Mouse (Mus musculus) embryonic facial prominence, embryonic 12.5 days (tissue): ENCODE data around the gene Heatr4. TPM values are rescaled to one million over a fixed set of nuclear protein-coding genes. Genes with fewer than 3 reads are reported as not detected.

Source experiments
- ATAC-seq: fragments of 200-750 bp; cut with Nextera tagmentation; 2 replicates; pipeline ENCODE4 v1.8.0; 2017; ENCODE audit not compliant: insufficient number of reproducible peaks, insufficient read depth, low FRiP score, low TSS enrichment
- H3K27ac ChIP-seq: fragments of 300-500 bp; sonication (generic); 2 replicates; pipeline ENCODE4 v1.5.1; 2016; ENCODE audit warnings: mild to moderate bottlenecking
- H3K27me3 ChIP-seq: fragments of 300-500 bp; sonication (generic); 2 replicates; pipeline ENCODE4 v1.6.1; 2016; ENCODE audit warnings: mild to moderate bottlenecking, moderate library complexity
- H3K36me3 ChIP-seq: fragments of 300-500 bp; sonication (generic); 2 replicates; pipeline ENCODE4 v1.6.1; 2016; ENCODE audit warnings: mild to moderate bottlenecking
- H3K4me1 ChIP-seq: fragments of 300-500 bp; sonication (generic); 2 replicates; pipeline ENCODE4 v1.6.1; 2016
- H3K4me2 ChIP-seq: fragments of 300-500 bp; sonication (generic); replicated peaks from 2 replicates; pipeline ENCODE4 v1.6.1; 2016; ENCODE audit warnings: mild to moderate bottlenecking, moderate library complexity
- H3K4me3 ChIP-seq: fragments of 300-500 bp; sonication (generic); 2 replicates; pipeline ENCODE4 v1.5.1; 2016; ENCODE audit warnings: mild to moderate bottlenecking
- H3K9ac ChIP-seq: fragments of 300-500 bp; sonication (generic); 2 replicates; pipeline ENCODE4 v1.6.1; 2016; ENCODE audit warnings: mild to moderate bottlenecking, moderate library complexity
- H3K9me3 ChIP-seq: fragments of 300-500 bp; sonication (generic); 2 replicates; pipeline ENCODE4 v1.6.1; 2016; ENCODE audit warnings: mild to moderate bottlenecking, moderate library complexity
- WGBS: fragments of 180-500 bp; shearing (Covaris S2); methylation state at CpG from one replicate; pipeline ENCODE4 v1.1.7; 2016; 5-methylcytosine and 5-hydroxymethylcytosine counted together
- polyA plus RNA-seq: library from polyadenylated mRNA; unstranded; fragments of >200 nt; fragmentation: Nextera tagmentation; extraction: Ambion mirVana; gene quantifications from 2 replicates; pipeline ENCODE4 v1.2.1, GENCODE M21; 2016

The Heatr4 gene
- polyA plus RNA-seq, 1 experiment from 2014 or later = not detected

- no peaks in the 10 kb centered on the region for H3K36me3 ChIP-seq
- no peak for ATAC-seq
- WGBS = 98% methylated on average over 4 of the region's 4 CpGs
These were observed 4.7 kb upstream of the Heatr4 start for GRCm38 (mm10) chr12:83989378-83989777.

DNA sequence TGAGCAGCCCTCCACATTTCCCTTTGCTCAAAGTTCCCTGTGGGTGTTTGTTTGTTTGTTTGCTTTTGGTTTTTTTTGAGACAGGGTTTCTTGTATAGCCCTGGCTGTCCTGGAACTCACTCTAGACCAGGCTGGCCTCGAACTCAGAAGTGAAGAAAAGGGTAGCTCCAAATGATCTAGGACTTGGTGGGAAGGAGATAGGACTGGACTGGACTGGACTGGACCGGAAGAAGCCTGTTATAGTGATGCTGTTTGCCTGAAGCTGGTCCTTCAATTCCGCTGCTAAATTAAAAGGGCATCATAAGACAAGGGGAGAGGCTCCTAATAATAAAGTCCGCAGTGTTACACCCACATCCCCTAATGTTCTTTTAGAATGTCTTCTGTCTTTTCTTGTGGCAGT is 3.8 kb upstream of the Heatr4 start:
- H3K4me3 ChIP-seq = peak overlapping the region; percentile 62
- H3K4me1 ChIP-seq = 0 out of 2 replicates have a peak, but pooled peaks cover 3% of the 10 kb centered on the region
- 77% methylated on average over 4 of the region's 4 CpGs for WGBS
- ATAC-seq = no peak
- H3K4me2 ChIP-seq = peak overlapping the region; percentile 54
- H3K27ac ChIP-seq = peak overlapping the region; percentile 92
- H3K36me3 ChIP-seq = no peaks in the 10 kb centered on the region
- no peaks in the 10 kb centered on the region for H3K9me3 ChIP-seq
- H3K9ac ChIP-seq = peak overlapping the region; percentile 68
- no peaks in the 10 kb centered on the region for H3K27me3 ChIP-seq

More at GRCm38 (mm10) chr12:83989378-83989777, 4.7 kb upstream of the Heatr4 start:
- H3K4me1 ChIP-seq = 0 out of 2 replicates have a peak, but pooled peaks cover 3% of the 10 kb centered on the region
- no peaks in the 10 kb centered on the region for H3K27me3 ChIP-seq
- H3K9me3 ChIP-seq = no peaks in the 10 kb centered on the region
- H3K9ac ChIP-seq = no peak overlapping the region
- H3K27ac ChIP-seq = no peak overlapping the region
- H3K4me3 ChIP-seq = no peak overlapping the region
- H3K4me2 ChIP-seq = no peak overlapping the region

GRCm38 (mm10) chr12:83987583-83988441 is 3.2 kb upstream of the Heatr4 start, which contains the start of gene Acot2:
Acot2 (plus strand) TSS chr12:83987861.
- 0 out of 2 replicates have a peak, but pooled peaks cover 3% of the 10 kb centered on the region for H3K4me1 ChIP-seq
- peak within 1 kb of the TSS; percentile 92 for H3K27ac ChIP-seq
- peak within 1 kb of the TSS; percentile 68 for H3K9ac ChIP-seq
- peak within 1 kb of the TSS; percentile 62 for H3K4me3 ChIP-seq
- no peaks in the 10 kb centered on the region for H3K27me3 ChIP-seq
- H3K9me3 ChIP-seq = no peaks in the 10 kb centered on the region
- H3K36me3 ChIP-seq = no peaks in the 10 kb centered on the region
- 1% methylated on average over 80 of the region's 80 CpGs for WGBS
- H3K4me2 ChIP-seq = peak within 1 kb of the TSS; percentile 54
- peak; percentile 89 for ATAC-seq

GRCm38 (mm10) chr12:83987242-83987582 is 2.6 kb upstream of the Heatr4 start:
- Histone ChIP-seq H3K9ac (no peak overlapping the region; the same call in 1 of the 2 replicates), H3K27ac (peak overlapping the region; percentile 92; the same call in 1 of the 2 replicates)

GRCm38 (mm10) chr12:83981615-83982014 is 3.0 kb downstream of the Heatr4 start:
- Histone ChIP-seq H3K36me3 (no peaks in the 10 kb centered on the region), H3K4me1 (no peaks in the 10 kb centered on the region), H3K4me2 (no peak overlapping the region), H3K9me3 (no peaks in the 10 kb centered on the region), H3K27me3 (no peaks in the 10 kb centered on the region), H3K4me3 (no peak overlapping the region), H3K27ac (no peak overlapping the region), H3K9ac (no peak overlapping the region)
- no peak for ATAC-seq
- 87% methylated on average over 4 of the region's 4 CpGs for WGBS

More at GRCm38 (mm10) chr12:83987242-83987582, 2.6 kb upstream of the Heatr4 start:
- Histone ChIP-seq H3K4me2 (peak overlapping the region; percentile 54), H3K4me3 (peak overlapping the region; percentile 62), H3K27me3 (no peaks in the 10 kb centered on the region), H3K36me3 (no peaks in the 10 kb centered on the region), H3K4me1 (0 out of 2 replicates have a peak, but pooled peaks cover 3% of the 10 kb centered on the region), H3K9me3 (no peaks in the 10 kb centered on the region)
- 27% methylated on average over 8 of the region's 8 CpGs for WGBS
- no peak for ATAC-seq

GRCm38 (mm10) chr12:83978862-83979261 is 5.8 kb downstream of the Heatr4 start:
- no peak for ATAC-seq
- Histone ChIP-seq H3K9me3 (no peaks in the 10 kb centered on the region), H3K4me2 (no peak overlapping the region), H3K4me3 (no peak overlapping the region), H3K36me3 (no peaks in the 10 kb centered on the region), H3K9ac (no peak overlapping the region), H3K4me1 (no peaks in the 10 kb centered on the region), H3K27ac (no peak overlapping the region), H3K27me3 (no peaks in the 10 kb centered on the region)
- 82% methylated on average over 6 of the region's 6 CpGs for WGBS

GRCm38 (mm10) chr12:83972117-83972516 is 12.5 kb downstream of the Heatr4 start:
- H3K27me3 ChIP-seq = no peaks in the 10 kb centered on the region
- no peaks in the 10 kb centered on the region for H3K4me1 ChIP-seq
- ATAC-seq = no peak
- H3K9ac ChIP-seq = no peak overlapping the region
- no peak overlapping the region for H3K27ac ChIP-seq
- H3K36me3 ChIP-seq = no peaks in the 10 kb centered on the region
- no peaks in the 10 kb centered on the region for H3K9me3 ChIP-seq
- 77% methylated on average over 2 of the region's 2 CpGs for WGBS
- no peak overlapping the region for H3K4me3 ChIP-seq
- no peak overlapping the region for H3K4me2 ChIP-seq

- no peak for ATAC-seq
- Histone ChIP-seq H3K4me1 (no peaks in the 10 kb centered on the region), H3K27ac (no peak overlapping the region), H3K27me3 (no peaks in the 10 kb centered on the region), H3K4me2 (no peak overlapping the region), H3K9me3 (no peaks in the 10 kb centered on the region), H3K36me3 (no peaks in the 10 kb centered on the region), H3K4me3 (no peak overlapping the region), H3K9ac (no peak overlapping the region)
- WGBS = 85% methylated on average over 6 of the region's 7 CpGs
These were observed 19.4 kb downstream of the Heatr4 start for GRCm38 (mm10) chr12:83965235-83965634.

GRCm38 (mm10) chr12:83958278-83958677 is 26.4 kb downstream of the Heatr4 start:
- H3K9ac ChIP-seq = no peak overlapping the region
- 90% methylated on average over 9 of the region's 9 CpGs for WGBS
- H3K27ac ChIP-seq = no peak overlapping the region
- ATAC-seq = no peak
- H3K4me2 ChIP-seq = no peak overlapping the region
- H3K36me3 ChIP-seq = peaks cover 12% of the 10 kb centered on the region
- no peak overlapping the region for H3K4me3 ChIP-seq
- no peaks in the 10 kb centered on the region for H3K9me3 ChIP-seq
- peaks cover 3% of the 10 kb centered on the region; the same call in 1 of the 2 replicates for H3K4me1 ChIP-seq
- H3K27me3 ChIP-seq = no peaks in the 10 kb centered on the region

- 62% methylated on average over 32 of the region's 32 CpGs for WGBS
- no peak for ATAC-seq
- H3K27ac ChIP-seq = no peak overlapping the region
These were observed 32.7 kb downstream of the Heatr4 start for GRCm38 (mm10) chr12:83951711-83952575.

DNA sequence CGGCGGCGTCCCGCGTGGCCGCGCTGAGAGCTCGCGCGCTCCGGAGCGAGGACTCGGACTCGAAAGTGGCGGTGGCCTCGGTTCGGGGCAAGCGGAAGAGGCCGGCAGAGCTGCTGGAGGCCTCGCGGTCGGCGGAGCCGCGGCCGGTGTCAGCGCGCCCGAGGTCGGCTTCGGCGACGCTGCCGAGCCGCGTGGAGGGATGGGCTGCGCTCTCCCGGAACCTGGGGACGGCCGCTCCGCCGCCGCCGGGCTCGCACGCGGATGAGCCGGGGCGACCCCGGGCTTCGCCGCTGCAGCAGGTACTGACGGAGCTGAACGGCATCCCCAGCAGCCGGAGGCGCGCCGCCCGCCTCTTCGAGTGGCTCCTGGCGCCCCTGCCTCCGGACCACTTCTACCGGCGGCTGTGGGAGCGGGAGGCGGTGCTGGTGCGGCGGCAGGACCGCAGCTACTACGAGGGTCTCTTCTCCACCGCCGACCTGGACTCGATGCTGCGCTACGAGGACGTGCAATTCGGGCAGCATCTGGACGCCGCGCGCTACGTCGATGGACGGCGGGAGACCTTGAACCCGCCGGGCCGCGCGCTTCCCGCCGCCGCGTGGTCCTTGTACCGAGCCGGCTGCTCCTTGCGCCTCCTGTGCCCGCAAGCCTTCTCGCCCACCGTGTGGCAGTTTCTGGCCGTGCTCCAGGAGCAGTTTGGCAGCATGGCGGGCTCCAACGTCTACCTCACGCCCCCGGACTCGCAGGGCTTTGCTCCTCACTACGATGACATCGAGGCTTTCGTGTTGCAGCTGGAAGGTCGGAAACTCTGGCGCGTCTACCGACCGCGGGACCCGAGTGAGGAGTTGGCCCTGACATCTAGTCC is 33.6 kb downstream of the Heatr4 start:
- under 1% methylated on average over 109 of the region's 116 CpGs for WGBS
- Histone ChIP-seq H3K9ac (peak overlapping the region; percentile 74), H3K27ac (peak overlapping the region; percentile 73), H3K4me3 (peak overlapping the region; percentile 83), H3K36me3 (peaks cover 10% of the 10 kb centered on the region), H3K4me2 (peak overlapping the region; percentile 90), H3K4me1 (peaks cover 18% of the 10 kb centered on the region), H3K27me3 (no peaks in the 10 kb centered on the region), H3K9me3 (no peaks in the 10 kb centered on the region)
- ATAC-seq = peak; percentile 55; the same call in 1 of the 2 replicates

More at GRCm38 (mm10) chr12:83951711-83952575, 32.7 kb downstream of the Heatr4 start:
- Histone ChIP-seq H3K4me3 (peak overlapping the region; percentile 83), H3K4me2 (peak overlapping the region; percentile 90), H3K36me3 (peaks cover 12% of the 10 kb centered on the region), H3K9ac (peak overlapping the region; percentile 74), H3K9me3 (no peaks in the 10 kb centered on the region), H3K4me1 (peaks cover 18% of the 10 kb centered on the region), H3K27me3 (no peaks in the 10 kb centered on the region)
